Comparison of ENCODE assay signal across 14 mouse cellular contexts in the genomic region with DNA sequence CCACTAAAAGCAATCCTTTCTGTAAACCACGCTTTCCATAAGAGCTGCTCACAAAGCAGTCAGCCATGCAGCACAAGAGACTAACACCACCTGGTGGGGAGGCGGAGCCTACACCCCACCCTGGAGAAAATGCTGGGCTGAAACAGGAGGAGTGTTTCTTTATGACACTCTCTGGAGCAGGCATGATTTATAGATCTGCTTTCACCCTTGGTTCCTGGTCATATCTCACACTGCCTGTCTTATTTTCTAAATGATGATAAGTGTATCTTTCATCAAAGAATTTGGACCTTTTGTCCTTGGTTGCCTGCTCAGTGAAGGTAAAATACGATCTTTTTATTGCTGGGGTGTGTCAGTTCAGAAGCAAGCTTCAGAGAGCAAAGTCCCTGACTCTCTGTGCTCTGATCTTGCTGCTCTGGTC. TPM values are rescaled to one million over a fixed set of nuclear protein-coding genes. Genes with fewer than 3 reads are reported as not detected.
DNase-seq lines count a peak whose midpoint lies in the region; ATAC-seq lines count a peak whose summit lies in the region.
"Had no signal": no experiment of that assay in that cellular context is flagged by ENCODE, and none has a peak within 500 bp of the region (broad histone marks: within the 10 kb centered on the region; RNA-seq: fewer than 3 reads in every experiment).

No protein-coding gene starts in this region.

- H3K4me3 ChIP-seq in kidney, embryonic 16.5 days (ENCODE audit: low read length): no peak overlapping the region
- no peak overlapping the region for H3K4me3 ChIP-seq in midbrain, embryonic 16.5 days (ENCODE audit: low read depth, low read length)
- no peak overlapping the region for H3K4me3 ChIP-seq in midbrain, embryonic 10.5 days
- H3K4me3 ChIP-seq: liver, embryonic 15.5 days had no signal

- DNase-seq in kidney, adult 9 months: no peak
- DNase-seq in midbrain, embryonic 10.5 days (ENCODE audit: low spot score): no peak
- DNase-seq in large intestine, adult 2 months (ENCODE audit: low read depth, low spot score): peak; percentile 89
- no peak for DNase-seq in lung, postnatal 25 days (ENCODE audit: low spot score)
- DNase-seq: adrenal gland, adult 8-10 months; cerebellum, adult 8-10 months; kidney, adult 2 months; thymus, postnatal 4 days had no signal

- peaks cover 34% of the 10 kb centered on the region for H3K36me3 ChIP-seq in kidney, embryonic 16.5 days (ENCODE audit: insufficient read depth, low read length)
- H3K36me3 ChIP-seq in midbrain, embryonic 16.5 days (ENCODE audit: control insufficient read depth, insufficient read depth, low read length): peaks cover 34% of the 10 kb centered on the region
- peaks cover 83% of the 10 kb centered on the region for H3K36me3 ChIP-seq in midbrain, embryonic 10.5 days

- H3K9ac ChIP-seq in kidney, embryonic 16.5 days (replicated peaks; ENCODE audit: low read length): no peak overlapping the region
- 0 out of 2 replicates have a peak overlapping the region, but pooled peaks have one; percentile 10 for H3K9ac ChIP-seq in midbrain, embryonic 16.5 days (ENCODE audit: low read depth, low read length)
- H3K9ac ChIP-seq: liver, embryonic 15.5 days had no signal

- no peak overlapping the region for H3K4me2 ChIP-seq in kidney, embryonic 16.5 days (replicated peaks; ENCODE audit: low read depth, low read length)
- H3K4me2 ChIP-seq in midbrain, embryonic 16.5 days (ENCODE audit: low read length): no peak overlapping the region
- H3K4me2 ChIP-seq: liver, embryonic 15.5 days had no signal

- WGBS in kidney, embryonic 16.5 days: 22% methylated on average over 3 of the region's 3 CpGs
- 56% methylated on average over 3 of the region's 3 CpGs for WGBS in midbrain, embryonic 16.5 days
- 58% methylated on average over 3 of the region's 3 CpGs for WGBS in midbrain, embryonic 10.5 days
- 29% methylated on average over 3 of the region's 3 CpGs for WGBS in large intestine, adult 2 months

- peaks cover 16% of the 10 kb centered on the region for H3K4me1 ChIP-seq in kidney, embryonic 16.5 days (ENCODE audit: insufficient read depth, low read length)
- H3K4me1 ChIP-seq in midbrain, embryonic 16.5 days (ENCODE audit: control insufficient read depth, insufficient read depth, low read length): peaks cover 2% of the 10 kb centered on the region; the same call in 1 of the 2 replicates
- H3K4me1 ChIP-seq in midbrain, embryonic 10.5 days: peaks cover 5% of the 10 kb centered on the region; the same call in 1 of the 2 replicates

- ATAC-seq in kidney, embryonic 16.5 days (ENCODE audit: low FRiP score, low TSS enrichment): peak; percentile 62; the same call in 1 of the 2 replicates
- no peak for ATAC-seq in midbrain, embryonic 16.5 days
- no peak for ATAC-seq in activated CD4-positive, CD25-positive, alpha-beta regulatory T cell, adult 4 months
- ATAC-seq: forebrain, embryonic 14.5 days had no signal

- no peaks in the 10 kb centered on the region for H3K27me3 ChIP-seq in kidney, embryonic 16.5 days (ENCODE audit: insufficient read depth, low read length)
- no peaks in the 10 kb centered on the region for H3K27me3 ChIP-seq in midbrain, embryonic 16.5 days (ENCODE audit: control insufficient read depth, insufficient read depth, low read depth, low read length)
- no peaks in the 10 kb centered on the region for H3K27me3 ChIP-seq in midbrain, embryonic 10.5 days (ENCODE audit: low read depth, poor library complexity, severe bottlenecking)
- H3K27me3 ChIP-seq: liver, embryonic 15.5 days had no signal

- H3K9me3 ChIP-seq in kidney, embryonic 16.5 days (ENCODE audit: low read length): 0 out of 2 replicates have a peak, but pooled peaks cover 3% of the 10 kb centered on the region
- H3K9me3 ChIP-seq in midbrain, embryonic 16.5 days (replicated peaks; ENCODE audit: control insufficient read depth, low read length, poor library complexity, severe bottlenecking): no peaks in the 10 kb centered on the region
- no peaks in the 10 kb centered on the region for H3K9me3 ChIP-seq in midbrain, embryonic 10.5 days (replicated peaks)
- H3K9me3 ChIP-seq: liver, embryonic 15.5 days had no signal

- 0 out of 2 replicates have a peak overlapping the region, but pooled peaks have one; percentile 24 for H3K27ac ChIP-seq in kidney, embryonic 16.5 days (ENCODE audit: low read length)
- H3K27ac ChIP-seq in midbrain, embryonic 16.5 days (ENCODE audit: low read length): no peak overlapping the region
- no peak overlapping the region for H3K27ac ChIP-seq in midbrain, embryonic 10.5 days (replicated peaks)
- H3K27ac ChIP-seq: liver, embryonic 15.5 days; macrophage had no signal

RNA-seq across cellular contexts. Expression of a gene that starts 14.2 kb away (rescaled TPM):
- polyA plus RNA-seq in kidney, embryonic 16.5 days (2015; fragmentation: Nextera tagmentation; extraction: Ambion mirVana): 21.5 and 22.6 TPM in 2 replicates
- 19.2 and 20.4 TPM in 2 replicates for polyA plus RNA-seq in midbrain, embryonic 16.5 days (2015; fragmentation: Nextera tagmentation; extraction: Ambion mirVana)
- polyA plus RNA-seq in midbrain, embryonic 10.5 days (2016; fragmentation: Nextera tagmentation; extraction: Ambion mirVana): 38.3 and 39.0 TPM in 2 replicates
- 6.0 and 11.6 TPM in 2 replicates for polyA plus RNA-seq in large intestine, adult 2 months (2012; rRNA removed)
- 10 to 100 TPM; 12.0 to 27.2 TPM for polyA plus RNA-seq in activated CD4-positive, CD25-positive, alpha-beta regulatory T cell, adult 4 months (2017; shearing (Covaris generic))

RNA-seq across cellular contexts. Expression of a gene that starts 26.0 kb away (rescaled TPM):
- 73.9 and 80.8 TPM in 2 replicates for polyA plus RNA-seq in kidney, embryonic 16.5 days (2015; fragmentation: Nextera tagmentation; extraction: Ambion mirVana)
- polyA plus RNA-seq in midbrain, embryonic 16.5 days (2015; fragmentation: Nextera tagmentation; extraction: Ambion mirVana): 114 and 121 TPM in 2 replicates
- polyA plus RNA-seq in midbrain, embryonic 10.5 days (2016; fragmentation: Nextera tagmentation; extraction: Ambion mirVana): 71.2 and 72.5 TPM in 2 replicates
- polyA plus RNA-seq in large intestine, adult 2 months (2012; rRNA removed): 19.2 and 24.0 TPM in 2 replicates
- 10 to 100 TPM; 67.0 to 69.8 TPM for polyA plus RNA-seq in activated CD4-positive, CD25-positive, alpha-beta regulatory T cell, adult 4 months (2017; shearing (Covaris generic))

RNA-seq across cellular contexts. Expression of a gene that starts 26.3 kb away (rescaled TPM):
- polyA plus RNA-seq in kidney, embryonic 16.5 days (2015; fragmentation: Nextera tagmentation; extraction: Ambion mirVana): 24.3 and 25.7 TPM in 2 replicates
- polyA plus RNA-seq in midbrain, embryonic 16.5 days (2015; fragmentation: Nextera tagmentation; extraction: Ambion mirVana): 60.7 and 63.5 TPM in 2 replicates
- 49.5 and 53.0 TPM in 2 replicates for polyA plus RNA-seq in midbrain, embryonic 10.5 days (2016; fragmentation: Nextera tagmentation; extraction: Ambion mirVana)
- polyA plus RNA-seq in large intestine, adult 2 months (2012; rRNA removed): 13.6 and 20.3 TPM in 2 replicates
- polyA plus RNA-seq in activated CD4-positive, CD25-positive, alpha-beta regulatory T cell, adult 4 months (2017; shearing (Covaris generic)): 1 to 10 TPM; 3.2 to 5.6 TPM

RNA-seq across cellular contexts. Expression of a gene that starts 55.5 kb away (rescaled TPM):
- 100.0 and 111 TPM in 2 replicates for polyA plus RNA-seq in kidney, embryonic 16.5 days (2015; fragmentation: Nextera tagmentation; extraction: Ambion mirVana)
- polyA plus RNA-seq in midbrain, embryonic 16.5 days (2015; fragmentation: Nextera tagmentation; extraction: Ambion mirVana): 98.4 and 115 TPM in 2 replicates
- polyA plus RNA-seq in midbrain, embryonic 10.5 days (2016; fragmentation: Nextera tagmentation; extraction: Ambion mirVana): 109 and 119 TPM in 2 replicates
- 63.6 and 98.7 TPM in 2 replicates for polyA plus RNA-seq in large intestine, adult 2 months (2012; rRNA removed)
- polyA plus RNA-seq in activated CD4-positive, CD25-positive, alpha-beta regulatory T cell, adult 4 months (2017; shearing (Covaris generic)): 100 to 1,000 TPM; 119 to 186 TPM

RNA-seq across cellular contexts. Expression of a gene that starts 56.0 kb away (rescaled TPM):
- 120 and 129 TPM in 2 replicates for polyA plus RNA-seq in kidney, embryonic 16.5 days (2015; fragmentation: Nextera tagmentation; extraction: Ambion mirVana)
- 55.2 and 62.5 TPM in 2 replicates for polyA plus RNA-seq in midbrain, embryonic 16.5 days (2015; fragmentation: Nextera tagmentation; extraction: Ambion mirVana)
- polyA plus RNA-seq in midbrain, embryonic 10.5 days (2016; fragmentation: Nextera tagmentation; extraction: Ambion mirVana): 145 and 162 TPM in 2 replicates
- 35.5 and 36.5 TPM in 2 replicates for polyA plus RNA-seq in large intestine, adult 2 months (2012; rRNA removed)
- 10 to 100 TPM; 57.7 to 59.6 TPM for polyA plus RNA-seq in activated CD4-positive, CD25-positive, alpha-beta regulatory T cell, adult 4 months (2017; shearing (Covaris generic))
